Mouse (Mus musculus) macrophage (primary cell): ENCODE results near the gene Hist1h1d. TPM values are rescaled to one million over a fixed set of nuclear protein-coding genes. Genes with fewer than 3 reads are reported as not detected.
"Not testable (repeated sequence)": the region's sequence is repeated elsewhere in the genome, so short reads cannot be mapped to it uniquely, and the experiment has no call there.

ENCODE experiments used
- H3K27ac ChIP-seq: fragments of 350-480 bp; formaldehyde crosslinking; 2 replicates; pipeline ENCODE4 v1.9.0; 2021
- H3K36me3 ChIP-seq: fragments of 350-480 bp; formaldehyde crosslinking; 2 replicates; pipeline ENCODE4 v1.9.0; 2021; ENCODE audit errors: inconsistent target
- H3K4me3 ChIP-seq: fragments of 350-480 bp; formaldehyde crosslinking; 2 replicates; pipeline ENCODE4 v1.9.0; 2021; ENCODE audit errors: inconsistent target
- H3K79me2 ChIP-seq: fragments of 350-480 bp; formaldehyde crosslinking; 2 replicates; pipeline ENCODE4 v1.9.0; 2021; ENCODE audit errors: inconsistent target
- WGBS: methylation state at CpG from one replicate; pipeline ENCODE4 v1.1.7; 2026; ENCODE audit warnings: inconsistent platforms; ENCODE audit not compliant: missing documents; 5-methylcytosine and 5-hydroxymethylcytosine counted together
- polyA plus RNA-seq: library from polyadenylated mRNA; stranded (reverse); fragments of 250-400 nt; gene quantifications from 3 replicates; pipeline ENCODE4 v1.2.4, GENCODE M21; 2018; ENCODE audit warnings: inconsistent platforms

Hist1h1d gene
- polyA plus RNA-seq, 1 experiment from 2014 or later, result 0.10 TPM

DNA sequence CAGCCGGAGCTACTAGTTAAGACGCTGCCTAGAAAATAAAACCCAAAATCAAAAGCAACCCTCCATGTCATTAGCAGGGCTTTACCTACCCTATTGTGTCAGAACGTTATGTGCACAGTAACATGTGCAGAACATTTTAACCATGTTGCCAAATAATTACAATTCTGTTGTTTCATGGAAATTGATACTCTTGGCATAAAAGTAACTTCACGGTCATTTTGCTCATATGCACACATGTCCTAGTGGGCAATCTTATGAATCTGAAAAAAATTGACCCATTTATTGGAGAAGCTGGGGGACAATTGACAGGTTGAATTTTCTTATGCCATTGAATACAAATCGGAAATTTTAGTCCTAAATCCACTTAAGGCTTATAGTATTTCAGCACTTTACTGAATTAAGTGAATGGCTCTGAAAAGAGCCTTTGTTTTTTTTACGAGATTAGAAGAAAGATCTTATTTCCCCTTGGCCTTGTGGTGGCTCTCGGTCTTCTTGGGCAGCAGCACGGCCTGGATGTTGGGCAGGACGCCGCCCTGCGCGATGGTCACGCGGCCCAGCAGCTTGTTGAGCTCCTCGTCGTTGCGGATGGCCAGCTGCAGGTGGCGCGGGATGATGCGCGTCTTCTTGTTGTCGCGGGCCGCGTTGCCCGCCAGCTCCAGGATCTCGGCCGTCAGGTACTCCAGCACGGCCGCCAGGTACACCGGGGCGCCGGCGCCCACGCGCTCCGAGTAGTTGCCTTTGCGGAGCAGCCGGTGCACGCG, 17.4 kb downstream of the Hist1h1d start:
- H3K79me2 ChIP-seq, result peaks cover 18% of the 10 kb centered on the region; the same call in 1 of the 2 replicates
- not testable (repeated sequence) for H3K36me3 ChIP-seq
- H3K4me3 ChIP-seq, result peak overlapping the region; percentile 1; the same call in 1 of the 2 replicates
- whole genome bisulfite sequencing, result 15% methylated on average over 5 of the region's 41 CpGs
- H3K27ac ChIP-seq, result peak overlapping the region; percentile 46

DNA sequence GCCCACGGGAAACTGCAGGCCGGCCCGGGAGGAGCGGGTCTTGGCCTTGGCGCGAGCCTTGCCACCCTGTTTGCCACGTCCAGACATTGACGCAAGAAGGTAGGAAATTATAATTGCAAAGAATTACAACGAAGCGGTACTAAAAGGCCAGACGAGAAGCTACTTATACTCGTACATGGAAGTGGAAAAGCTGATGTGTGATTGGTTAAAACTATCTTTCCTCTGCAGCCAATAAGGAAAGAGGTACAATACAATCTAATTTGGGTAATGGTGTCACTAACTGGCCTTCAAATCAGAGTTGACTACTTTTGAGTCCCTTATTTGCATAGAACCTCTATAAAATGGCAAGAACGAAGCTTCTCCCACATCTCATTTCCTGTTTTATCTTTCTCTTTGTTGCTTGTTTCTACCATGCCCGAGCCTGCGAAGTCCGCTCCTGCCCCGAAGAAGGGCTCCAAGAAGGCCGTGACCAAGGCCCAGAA, 18.0 kb downstream of the Hist1h1d start, which contains the start of the genes Hist1h2ae and Hist1h2bg:
Hist1h2ae (minus strand) TSS at position 199 of the 482 bp plus-strand sequence.
Hist1h2bg (plus strand) TSS at position 375 of the 482 bp plus-strand sequence.
- WGBS, result 0% methylated on average over 8 of the region's 18 CpGs
- peak within 1 kb of the TSS; percentile 75 for H3K27ac ChIP-seq
- no peaks in the 10 kb centered on the region for H3K36me3 ChIP-seq

DNA sequence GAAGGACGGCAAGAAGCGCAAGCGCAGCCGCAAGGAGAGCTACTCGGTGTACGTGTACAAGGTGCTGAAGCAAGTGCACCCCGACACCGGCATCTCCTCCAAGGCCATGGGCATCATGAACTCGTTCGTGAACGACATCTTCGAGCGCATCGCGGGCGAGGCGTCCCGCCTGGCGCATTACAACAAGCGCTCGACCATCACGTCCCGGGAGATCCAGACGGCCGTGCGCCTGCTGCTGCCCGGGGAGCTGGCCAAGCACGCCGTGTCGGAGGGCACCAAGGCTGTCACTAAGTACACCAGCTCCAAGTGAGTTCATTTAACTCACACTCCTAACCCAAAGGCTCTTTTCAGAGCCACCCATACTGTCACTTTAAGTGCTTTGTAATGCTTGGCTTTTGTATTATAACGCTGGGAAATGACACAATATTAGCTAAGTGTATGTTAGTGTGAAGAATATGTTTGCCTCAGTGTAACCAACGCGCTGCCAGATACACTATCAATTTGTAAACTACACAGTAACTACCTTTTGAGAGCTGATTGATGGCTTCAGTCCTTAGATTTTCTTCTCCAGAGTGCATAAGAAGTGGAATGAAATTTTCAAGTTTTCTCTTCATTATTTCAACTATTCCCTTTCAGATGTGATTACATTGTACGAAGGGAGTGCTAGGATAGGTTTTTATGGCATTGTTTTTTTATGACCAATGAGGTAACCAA, 18.6 kb downstream of the Hist1h1d start:
- Histone ChIP-seq H3K27ac (peak overlapping the region; percentile 75), H3K79me2 (peaks cover 18% of the 10 kb centered on the region; the same call in 1 of the 2 replicates), H3K4me3 (peak overlapping the region; percentile 41)
- not testable (repeated sequence) for H3K36me3 ChIP-seq
- 2% methylated on average over 7 of the region's 34 CpGs for WGBS

More for the DNA sequence above, 18.0 kb downstream of the Hist1h1d start, which contains the start of the genes Hist1h2ae and Hist1h2bg:
- H3K4me3 ChIP-seq, result peak within 1 kb of the TSS; percentile 41
- peaks cover 18% of the 10 kb centered on the region; the same call in 1 of the 2 replicates for H3K79me2 ChIP-seq

DNA sequence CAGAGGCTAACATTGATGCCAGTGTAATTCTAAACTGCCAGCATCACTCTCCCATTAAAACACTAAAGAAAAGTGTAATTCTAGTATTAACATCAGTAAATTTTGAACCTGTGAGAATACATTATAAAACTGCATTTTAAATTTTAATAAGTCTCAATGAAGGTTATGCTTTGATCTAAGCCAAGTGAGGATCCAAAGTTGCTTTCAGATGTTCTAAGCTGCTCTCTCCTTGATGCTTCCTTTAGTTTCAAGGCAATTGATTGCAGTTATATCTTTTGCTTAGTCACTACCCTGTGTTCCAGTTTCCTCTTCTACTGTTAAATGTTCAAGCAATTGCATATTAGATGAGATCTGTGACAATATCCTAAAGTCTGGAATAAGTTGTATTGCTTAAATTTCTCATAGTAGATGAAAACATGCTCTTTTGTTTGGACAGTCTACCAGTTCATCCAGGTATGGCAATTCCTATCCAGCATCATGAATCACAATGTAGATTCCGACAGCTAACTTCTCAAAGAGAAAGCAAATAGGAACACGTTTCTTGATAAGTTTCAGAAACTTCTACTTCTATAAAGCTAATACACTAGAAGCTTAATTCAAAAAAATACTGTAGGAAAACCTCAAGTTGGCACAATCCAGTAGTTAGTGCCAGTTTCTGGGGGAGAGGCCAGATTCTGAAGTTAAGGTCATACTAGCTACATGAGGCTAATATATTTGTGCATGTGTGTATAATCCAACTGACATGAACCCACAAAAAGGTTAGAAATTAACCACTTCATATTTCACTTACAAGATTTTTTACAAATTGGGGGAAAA, 19.4 kb downstream of the Hist1h1d start:
- Histone ChIP-seq H3K79me2 (peaks cover 18% of the 10 kb centered on the region; the same call in 1 of the 2 replicates), H3K27ac (peak overlapping the region; percentile 75), H3K4me3 (peak overlapping the region; percentile 41), H3K36me3 (no peaks in the 10 kb centered on the region)
- 40% methylated on average over 2 of the region's 2 CpGs for WGBS

DNA sequence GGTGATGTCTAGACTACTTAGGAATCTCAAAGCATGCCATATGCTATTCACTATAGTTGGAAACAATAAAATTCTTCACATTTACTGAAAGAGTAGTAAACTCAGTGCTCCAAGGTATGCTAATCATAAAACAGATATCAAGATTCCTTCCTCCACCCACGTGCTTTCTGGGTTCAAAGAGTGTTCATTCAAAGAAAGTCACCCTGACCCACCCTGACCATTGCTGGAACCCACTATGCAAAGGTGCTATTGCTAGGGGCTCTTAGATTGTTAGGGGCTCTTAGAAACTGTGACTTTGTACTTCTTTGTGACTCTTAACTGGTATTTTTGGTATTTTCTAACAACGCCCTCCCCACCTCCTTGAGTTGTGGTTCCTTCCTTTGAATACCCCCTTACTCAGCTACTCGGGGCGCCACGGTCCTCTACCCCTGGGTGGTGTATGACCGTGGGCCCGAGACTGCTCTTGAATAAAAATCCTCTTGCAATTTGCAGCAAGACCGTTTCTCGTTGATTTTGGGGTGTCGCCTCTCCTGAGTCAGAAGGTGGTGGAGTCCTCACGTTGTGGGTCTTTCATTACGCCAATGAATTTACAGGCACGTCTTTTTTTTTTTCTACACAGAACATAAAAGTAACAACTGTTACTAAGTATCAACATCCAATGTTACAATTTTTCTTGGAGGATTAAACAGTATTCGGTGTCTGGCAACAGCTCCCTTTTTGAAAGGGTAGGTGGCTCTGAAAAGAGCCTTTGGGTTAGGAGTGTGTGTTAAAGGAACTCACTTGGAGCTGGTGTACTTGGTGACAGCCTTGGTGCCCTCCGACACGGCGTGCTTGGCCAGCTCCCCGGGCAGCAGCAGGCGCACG, 20.2 kb downstream of the Hist1h1d start:
- H3K36me3 ChIP-seq, result not testable (repeated sequence)
- WGBS, result 6% methylated on average over 14 of the region's 20 CpGs
- peak overlapping the region; percentile 41 for H3K4me3 ChIP-seq
- peaks cover 18% of the 10 kb centered on the region; the same call in 1 of the 2 replicates for H3K79me2 ChIP-seq
- H3K27ac ChIP-seq, result peak overlapping the region; percentile 75

DNA sequence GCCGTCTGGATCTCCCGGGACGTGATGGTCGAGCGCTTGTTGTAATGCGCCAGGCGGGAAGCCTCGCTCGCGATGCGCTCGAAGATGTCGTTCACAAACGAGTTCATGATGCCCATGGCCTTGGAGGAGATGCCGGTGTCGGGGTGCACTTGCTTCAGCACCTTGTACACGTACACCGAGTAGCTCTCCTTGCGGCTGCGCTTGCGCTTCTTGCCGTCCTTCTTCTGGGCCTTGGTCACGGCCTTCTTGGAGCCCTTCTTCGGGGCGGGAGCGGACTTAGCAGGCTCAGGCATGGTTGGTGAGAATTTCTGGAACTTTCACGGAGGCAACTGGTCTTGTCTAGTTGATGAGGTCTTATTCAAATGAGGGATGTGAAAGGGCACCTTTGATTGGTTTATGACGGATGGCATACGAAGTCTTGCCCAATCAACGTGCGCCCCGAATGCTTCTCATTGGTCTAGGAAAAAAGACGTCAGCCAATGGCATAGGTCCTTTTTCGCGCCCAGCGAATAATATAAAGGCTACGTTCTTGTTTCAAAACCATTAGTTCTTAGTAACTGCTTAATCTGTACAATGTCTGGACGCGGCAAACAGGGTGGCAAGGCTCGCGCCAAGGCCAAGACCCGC, 20.9 kb downstream of the Hist1h1d start, which contains the start of the genes Hist1h2bf and Hist1h2ad:
Hist1h2bf (minus strand) TSS at position 299 of the 627 bp plus-strand sequence.
Hist1h2ad (plus strand) TSS at position 484 of the 627 bp plus-strand sequence.
- peak within 1 kb of the TSS; percentile 41 for H3K4me3 ChIP-seq

DNA sequence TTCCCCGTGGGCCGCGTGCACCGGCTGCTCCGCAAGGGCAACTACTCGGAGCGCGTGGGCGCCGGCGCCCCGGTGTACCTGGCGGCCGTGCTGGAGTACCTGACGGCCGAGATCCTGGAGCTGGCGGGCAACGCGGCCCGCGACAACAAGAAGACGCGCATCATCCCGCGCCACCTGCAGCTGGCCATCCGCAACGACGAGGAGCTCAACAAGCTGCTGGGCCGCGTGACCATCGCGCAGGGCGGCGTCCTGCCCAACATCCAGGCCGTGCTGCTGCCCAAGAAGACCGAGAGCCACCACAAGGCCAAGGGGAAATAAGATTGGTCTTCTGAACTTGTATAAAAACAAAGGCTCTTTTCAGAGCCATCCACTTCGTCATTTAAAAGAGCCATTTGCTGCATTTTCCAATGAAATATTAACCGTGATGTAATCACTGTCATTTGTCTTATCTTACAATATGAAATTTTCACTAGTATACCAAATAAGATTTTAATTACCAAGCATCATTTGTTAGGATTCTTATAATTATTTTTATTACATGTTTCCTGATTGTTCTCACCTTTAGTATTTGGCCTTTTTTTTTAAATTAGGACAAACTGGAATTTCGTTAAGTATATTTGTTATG, 21.6 kb downstream of the Hist1h1d start:
- WGBS, result 5% methylated on average over 2 of the region's 39 CpGs
- H3K79me2 ChIP-seq, result peaks cover 18% of the 10 kb centered on the region; the same call in 1 of the 2 replicates
- not testable (repeated sequence) for H3K36me3 ChIP-seq
- H3K4me3 ChIP-seq, result peak overlapping the region; percentile 13; the same call in 1 of the 2 replicates
- H3K27ac ChIP-seq, result peak overlapping the region; percentile 67

More for the DNA sequence above, 20.9 kb downstream of the Hist1h1d start, which contains the start of the genes Hist1h2bf and Hist1h2ad:
- Histone ChIP-seq H3K79me2 (peaks cover 18% of the 10 kb centered on the region; the same call in 1 of the 2 replicates), H3K27ac (peak within 1 kb of the TSS; percentile 75)
- not testable (repeated sequence) for H3K36me3 ChIP-seq
- WGBS, result under 1% methylated on average over 23 of the region's 42 CpGs

DNA sequence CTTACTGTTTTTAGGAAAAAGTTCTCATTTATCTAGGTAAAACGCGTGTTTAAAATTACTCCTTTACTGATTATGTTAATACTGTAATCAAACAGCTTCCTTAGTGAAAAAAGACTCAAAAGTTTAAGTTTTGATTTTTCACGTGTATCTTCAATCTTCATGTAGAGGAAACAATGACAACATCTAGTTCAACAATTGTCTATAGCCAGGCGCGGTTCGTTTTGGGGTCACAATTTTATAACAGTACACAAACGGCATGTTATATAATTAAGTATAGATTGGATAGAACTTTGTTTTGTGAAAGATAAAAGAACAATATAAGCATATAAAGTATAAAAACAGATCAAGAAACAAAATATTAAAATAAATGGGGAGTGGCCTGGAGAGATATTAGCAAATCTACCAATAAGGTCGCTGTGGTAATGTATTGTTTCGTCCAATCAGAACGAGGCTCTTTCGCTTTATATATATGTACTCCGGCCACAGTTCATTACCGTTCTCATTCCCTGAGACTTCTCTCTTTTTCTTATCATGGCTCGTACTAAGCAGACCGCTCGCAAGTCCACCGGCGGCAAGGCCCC, 22.3 kb downstream of the Hist1h1d start, which contains the start of gene Hist1h3d:
Hist1h3d (plus strand) TSS at position 493 of the 581 bp plus-strand sequence.
- Histone ChIP-seq H3K79me2 (peaks cover 18% of the 10 kb centered on the region; the same call in 1 of the 2 replicates), H3K36me3 (no peaks in the 10 kb centered on the region), H3K4me3 (peak within 1 kb of the TSS; percentile 29), H3K27ac (peak within 1 kb of the TSS; percentile 67)
- 2% methylated on average over 13 of the region's 18 CpGs for WGBS

DNA sequence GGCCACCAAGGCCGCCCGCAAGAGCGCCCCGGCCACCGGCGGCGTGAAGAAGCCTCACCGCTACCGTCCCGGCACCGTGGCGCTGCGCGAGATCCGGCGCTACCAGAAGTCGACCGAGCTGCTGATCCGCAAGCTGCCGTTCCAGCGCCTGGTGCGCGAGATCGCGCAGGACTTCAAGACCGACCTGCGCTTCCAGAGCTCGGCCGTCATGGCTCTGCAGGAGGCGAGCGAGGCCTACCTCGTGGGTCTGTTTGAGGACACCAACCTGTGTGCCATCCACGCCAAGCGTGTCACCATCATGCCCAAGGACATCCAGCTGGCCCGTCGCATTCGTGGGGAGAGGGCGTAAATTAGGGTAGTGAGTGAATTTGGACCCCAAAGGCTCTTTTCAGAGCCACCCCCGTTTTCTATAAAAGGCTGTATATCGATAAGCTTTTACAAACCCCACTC, 22.8 kb downstream of the Hist1h1d start:
- peak overlapping the region; percentile 54 for H3K27ac ChIP-seq
- WGBS, result 4% methylated on average over 8 of the region's 40 CpGs

DNA sequence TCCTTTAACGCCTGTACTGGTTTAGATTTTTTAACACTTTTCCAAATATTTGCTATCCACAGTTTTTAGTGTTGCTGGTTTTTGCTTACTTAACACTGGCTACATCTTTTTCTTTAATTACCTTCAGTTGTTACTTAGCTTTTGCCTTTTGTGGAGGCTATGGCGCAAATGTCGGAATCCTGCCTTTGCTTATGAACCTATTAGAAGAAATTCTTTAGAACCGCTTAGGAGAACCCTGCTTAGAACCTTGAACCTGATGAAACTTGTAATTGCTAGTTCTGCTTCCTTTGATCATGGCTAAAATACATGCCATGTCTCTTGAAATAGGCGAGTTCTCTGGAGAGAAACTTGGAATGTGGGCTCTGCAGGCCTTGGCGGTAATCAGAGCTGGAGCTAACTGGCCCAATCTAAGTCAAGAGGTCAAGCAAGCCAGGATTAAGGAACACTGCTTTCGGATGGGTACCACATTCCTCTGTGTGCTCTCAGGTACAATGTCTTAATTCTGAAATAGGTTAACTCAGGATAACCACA, 23.4 kb downstream of the Hist1h1d start:
- Histone ChIP-seq H3K27ac (peak overlapping the region; percentile 54), H3K36me3 (no peaks in the 10 kb centered on the region), H3K4me3 (peak overlapping the region; percentile 29), H3K79me2 (peaks cover 18% of the 10 kb centered on the region; the same call in 1 of the 2 replicates)
- 52% methylated on average over 7 of the region's 7 CpGs for WGBS

More for the DNA sequence above, 22.8 kb downstream of the Hist1h1d start:
- Histone ChIP-seq H3K79me2 (peaks cover 18% of the 10 kb centered on the region; the same call in 1 of the 2 replicates), H3K4me3 (peak overlapping the region; percentile 29)
- not testable (repeated sequence) for H3K36me3 ChIP-seq

DNA sequence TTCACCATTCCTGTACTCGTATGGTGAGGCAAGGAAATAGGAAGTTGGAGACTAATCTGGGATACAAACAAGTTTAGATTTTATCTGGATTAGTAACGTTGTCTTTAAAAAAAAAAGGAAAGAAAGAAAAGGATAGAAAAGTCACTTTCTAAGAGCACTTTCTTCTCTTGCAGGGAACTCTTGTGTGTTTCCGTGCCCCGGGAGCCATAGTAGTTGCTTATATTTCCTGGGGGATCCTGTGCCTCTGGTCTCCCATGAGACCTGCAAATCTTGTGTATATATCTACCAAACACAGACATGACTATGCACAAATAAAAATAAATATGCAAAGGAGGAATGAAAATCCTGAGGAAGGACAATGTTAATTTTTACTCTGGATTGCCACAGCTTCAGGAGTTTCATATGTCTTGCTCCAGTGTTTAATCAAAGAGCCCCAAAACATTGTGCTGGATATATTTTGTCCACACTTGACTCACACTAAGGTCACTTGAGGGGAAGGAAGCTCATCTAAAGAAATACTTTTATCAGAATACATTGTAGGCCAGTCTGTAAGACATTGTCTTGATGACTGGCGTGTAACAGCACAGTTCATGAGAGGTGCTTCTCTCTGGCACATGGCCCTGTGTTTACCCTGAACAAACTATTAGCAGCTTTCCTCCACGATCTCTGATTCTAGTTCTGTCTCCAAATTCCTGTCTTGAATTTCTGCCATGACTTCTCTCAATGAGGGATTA, 24.0 kb downstream of the Hist1h1d start:
- H3K79me2 ChIP-seq, result peaks cover 14% of the 10 kb centered on the region; the same call in 1 of the 2 replicates
- H3K27ac ChIP-seq, result peak overlapping the region; percentile 54
- no peaks in the 10 kb centered on the region for H3K36me3 ChIP-seq
- 65% methylated on average over 6 of the region's 6 CpGs for WGBS
- H3K4me3 ChIP-seq, result peak overlapping the region; percentile 29; the same call in 1 of the 2 replicates
